Mouse (Mus musculus): ENCODE measurements around the gene A530032D15Rik.
"Not testable (repeated sequence)": the region's sequence is repeated elsewhere in the genome, so short reads cannot be mapped to it uniquely, and the experiment has no call there.

DNA sequence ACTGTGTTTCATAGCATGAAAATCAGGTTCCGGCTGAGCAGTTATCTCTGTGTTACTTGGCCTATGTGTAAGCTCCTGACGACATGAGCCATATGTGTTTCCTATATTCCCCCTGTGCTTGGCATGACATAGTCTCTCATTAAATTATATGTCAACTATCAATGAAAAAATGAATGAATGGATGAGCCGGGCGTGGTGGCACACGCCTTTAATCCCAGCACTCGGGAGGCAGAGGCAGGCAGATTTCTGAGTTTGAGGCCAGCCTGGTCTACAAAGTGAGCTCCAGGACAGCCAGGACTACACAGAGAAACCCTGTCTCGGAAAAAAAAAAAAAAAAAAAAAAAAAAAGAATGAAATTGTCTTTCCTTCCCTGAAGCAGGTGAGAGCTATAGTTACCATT is 10.6 kb downstream of the A530032D15Rik start:
- TF ChIP-seq POLR2A (IDR thresholded peaks at IDR 0.05; ENCODE audit: low read depth, low read length); CTCF (conservative IDR thresholded peaks at IDR 0.05; ENCODE audit: insufficient read depth, insufficient read length, low read depth, low read length): not testable (repeated sequence)
